Mouse (Mus musculus) hindbrain, embryonic 10.5 days (tissue): ENCODE data around the gene Trim7. TPM values are rescaled to one million over a fixed set of nuclear protein-coding genes. Genes with fewer than 3 reads are reported as not detected.

Experiments
- DNase-seq: peaks from one replicate; pipeline ENCODE4 v3.0.0-alpha.2; 2017; ENCODE audit warnings: low spot score
- H3K27ac ChIP-seq: fragments of 300-500 bp; sonication (generic); 2 replicates; pipeline ENCODE4 v1.5.1; 2016; ENCODE audit warnings: mild to moderate bottlenecking, moderate library complexity
- H3K27me3 ChIP-seq: fragments of 300-500 bp; sonication (generic); 2 replicates; pipeline ENCODE4 v1.6.1; 2016; ENCODE audit warnings: mild to moderate bottlenecking; ENCODE audit not compliant: poor library complexity, insufficient read depth, severe bottlenecking
- H3K36me3 ChIP-seq: fragments of 300-500 bp; sonication (generic); 2 replicates; pipeline ENCODE4 v1.6.1; 2016; ENCODE audit warnings: mild to moderate bottlenecking, moderate library complexity
- H3K4me1 ChIP-seq: fragments of 300-500 bp; sonication (generic); replicated peaks from 2 replicates; pipeline ENCODE4 v1.6.1; 2016; ENCODE audit warnings: mild to moderate bottlenecking
- H3K4me3 ChIP-seq: fragments of 300-500 bp; sonication (generic); 2 replicates; pipeline ENCODE4 v1.5.1; 2016; ENCODE audit warnings: mild to moderate bottlenecking, moderate library complexity
- H3K9me3 ChIP-seq: fragments of 300-500 bp; sonication (generic); 2 replicates; pipeline ENCODE4 v1.6.1; 2016; ENCODE audit warnings: mild to moderate bottlenecking, moderate library complexity
- WGBS: fragments of 180-500 bp; shearing (Covaris S2); methylation state at CpG from one replicate; pipeline ENCODE4 v1.1.7; 2016; 5-methylcytosine and 5-hydroxymethylcytosine counted together
- polyA plus RNA-seq: library from polyadenylated mRNA; unstranded; fragments of >200 nt; fragmentation: Nextera tagmentation; extraction: Ambion mirVana; gene quantifications from 2 replicates; pipeline ENCODE4 v1.2.1, GENCODE M21; 2016

Gene Trim7
- polyA plus RNA-seq, 1 experiment from 2014 or later = 0.30 TPM

GRCm38 (mm10) chr11:48807563-48808303 lies 18.2 kb upstream of the Trim7 start:
- H3K36me3 ChIP-seq = peaks cover 100% of the 10 kb centered on the region
- peak; percentile 25 for DNase-seq
- no peak overlapping the region for H3K4me3 ChIP-seq
- H3K27ac ChIP-seq = no peak overlapping the region
- peaks cover under 1% of the 10 kb centered on the region; the same call in 1 of the 2 replicates for H3K4me1 ChIP-seq
- WGBS = 75% methylated on average over 14 of the region's 14 CpGs
- H3K9me3 ChIP-seq = no peaks in the 10 kb centered on the region
- H3K27me3 ChIP-seq = no peaks in the 10 kb centered on the region

GRCm38 (mm10) chr11:48808304-48808646 lies 17.7 kb upstream of the Trim7 start:
- H3K27ac ChIP-seq = no peak overlapping the region
- H3K27me3 ChIP-seq = no peaks in the 10 kb centered on the region
- H3K9me3 ChIP-seq = no peaks in the 10 kb centered on the region
- no peaks in the 10 kb centered on the region for H3K4me1 ChIP-seq
- peaks cover 100% of the 10 kb centered on the region for H3K36me3 ChIP-seq
- no peak for DNase-seq
- H3K4me3 ChIP-seq = no peak overlapping the region

- no peaks in the 10 kb centered on the region for H3K4me1 ChIP-seq
- 77% methylated on average over 16 of the region's 16 CpGs for WGBS
- H3K4me3 ChIP-seq = no peak overlapping the region
- no peaks in the 10 kb centered on the region for H3K27me3 ChIP-seq
- DNase-seq = no peak
- H3K36me3 ChIP-seq = peaks cover 99% of the 10 kb centered on the region
- H3K9me3 ChIP-seq = no peaks in the 10 kb centered on the region
- no peak overlapping the region for H3K27ac ChIP-seq
Observed at GRCm38 (mm10) chr11:48808737-48809433, 17.1 kb upstream of the Trim7 start.

- no peak for DNase-seq
- no peak overlapping the region for H3K27ac ChIP-seq
- H3K9me3 ChIP-seq = no peaks in the 10 kb centered on the region
- H3K36me3 ChIP-seq = peaks cover 98% of the 10 kb centered on the region
- H3K27me3 ChIP-seq = no peaks in the 10 kb centered on the region
- H3K4me1 ChIP-seq = 0 out of 2 replicates have a peak, but pooled peaks cover under 1% of the 10 kb centered on the region
- 75% methylated on average over 4 of the region's 4 CpGs for WGBS
- H3K4me3 ChIP-seq = no peak overlapping the region
Observed at GRCm38 (mm10) chr11:48809434-48809830, 16.5 kb upstream of the Trim7 start.

- 92% methylated on average over 2 of the region's 2 CpGs for WGBS
- Histone ChIP-seq H3K9me3 (no peaks in the 10 kb centered on the region), H3K27me3 (no peaks in the 10 kb centered on the region), H3K27ac (no peak overlapping the region), H3K4me1 (peaks cover 6% of the 10 kb centered on the region), H3K36me3 (peaks cover 97% of the 10 kb centered on the region), H3K4me3 (no peak overlapping the region)
- no peak for DNase-seq
Observed at GRCm38 (mm10) chr11:48810142-48810541, 15.8 kb upstream of the Trim7 start.

GRCm38 (mm10) chr11:48813782-48814181 lies 12.2 kb upstream of the Trim7 start:
- Histone ChIP-seq H3K27ac (no peak overlapping the region), H3K9me3 (no peaks in the 10 kb centered on the region), H3K4me3 (no peak overlapping the region), H3K4me1 (peaks cover 18% of the 10 kb centered on the region), H3K27me3 (no peaks in the 10 kb centered on the region), H3K36me3 (peaks cover 68% of the 10 kb centered on the region)
- no peak for DNase-seq

GRCm38 (mm10) chr11:48815851-48816250 lies 10.1 kb upstream of the Trim7 start:
- Histone ChIP-seq H3K27me3 (no peaks in the 10 kb centered on the region), H3K36me3 (peaks cover 47% of the 10 kb centered on the region), H3K27ac (peak overlapping the region; percentile 95), H3K4me3 (peak overlapping the region; percentile 88), H3K4me1 (peaks cover 18% of the 10 kb centered on the region), H3K9me3 (no peaks in the 10 kb centered on the region)
- WGBS = 81% methylated on average over 16 of the region's 16 CpGs
- DNase-seq = no peak

- peak; percentile 74 for DNase-seq
- H3K9me3 ChIP-seq = no peaks in the 10 kb centered on the region
- peak overlapping the region; percentile 95 for H3K27ac ChIP-seq
- peak overlapping the region; percentile 88 for H3K4me3 ChIP-seq
- H3K36me3 ChIP-seq = peaks cover 42% of the 10 kb centered on the region
- H3K27me3 ChIP-seq = no peaks in the 10 kb centered on the region
- WGBS = 3% methylated on average over 23 of the region's 23 CpGs
- H3K4me1 ChIP-seq = peaks cover 18% of the 10 kb centered on the region
Observed at GRCm38 (mm10) chr11:48816281-48816781, 9.6 kb upstream of the Trim7 start.

GRCm38 (mm10) chr11:48816800-48817665 lies 8.9 kb upstream of the Trim7 start, which contains the start of gene Trim41:
Gene Trim41 (minus strand): TSS chr11:48817353.
- peaks cover 35% of the 10 kb centered on the region for H3K36me3 ChIP-seq
- peak within 1 kb of the TSS; percentile 95 for H3K27ac ChIP-seq
- H3K4me1 ChIP-seq = peaks cover 18% of the 10 kb centered on the region
- peak within 1 kb of the TSS; percentile 88 for H3K4me3 ChIP-seq
- no peaks in the 10 kb centered on the region for H3K9me3 ChIP-seq
- peak; percentile 99 for DNase-seq
- H3K27me3 ChIP-seq = no peaks in the 10 kb centered on the region
- under 1% methylated on average over 77 of the region's 77 CpGs for WGBS

- DNase-seq = no peak
- Histone ChIP-seq H3K9me3 (no peaks in the 10 kb centered on the region), H3K4me1 (peaks cover 18% of the 10 kb centered on the region), H3K4me3 (peak overlapping the region; percentile 88), H3K27me3 (no peaks in the 10 kb centered on the region), H3K36me3 (peaks cover 28% of the 10 kb centered on the region), H3K27ac (peak overlapping the region; percentile 95)
- WGBS = 9% methylated on average over 9 of the region's 9 CpGs
Observed at GRCm38 (mm10) chr11:48817794-48818193, 8.1 kb upstream of the Trim7 start.

GRCm38 (mm10) chr11:48818346-48818745 lies 7.6 kb upstream of the Trim7 start:
- H3K27me3 ChIP-seq = no peaks in the 10 kb centered on the region
- H3K36me3 ChIP-seq = peaks cover 22% of the 10 kb centered on the region
- H3K4me3 ChIP-seq = peak overlapping the region; percentile 88
- DNase-seq = peak; percentile 84
- H3K9me3 ChIP-seq = no peaks in the 10 kb centered on the region
- H3K4me1 ChIP-seq = peaks cover 18% of the 10 kb centered on the region
- 1% methylated on average over 16 of the region's 16 CpGs for whole genome bisulfite sequencing
- peak overlapping the region; percentile 95; the same call in 1 of the 2 replicates for H3K27ac ChIP-seq

GRCm38 (mm10) chr11:48819614-48820307 lies 6.2 kb upstream of the Trim7 start:
- Histone ChIP-seq H3K27me3 (peaks cover 11% of the 10 kb centered on the region), H3K27ac (no peak overlapping the region), H3K9me3 (no peaks in the 10 kb centered on the region), H3K4me3 (no peak overlapping the region), H3K4me1 (peaks cover 26% of the 10 kb centered on the region), H3K36me3 (peaks cover 11% of the 10 kb centered on the region)
- 77% methylated on average over 7 of the region's 7 CpGs for WGBS
- no peak for DNase-seq
